Mouse (Mus musculus): ENCODE measurements around the gene Taf5l.

- TF ChIP-seq POLR2A (IDR thresholded peaks at IDR 0.05; ENCODE audit: low read depth, low read length) (no peak), CTCF (IDR thresholded peaks at IDR 0.05; ENCODE audit: extremely low read depth, insufficient read depth, insufficient read length, insufficient replicate concordance) (no peak)
These were observed 42.3 kb downstream of the Taf5l start for GRCm38 (mm10) chr8:123978926-123979325.

All from spleen, adult 2 months (tissue).